Mouse (Mus musculus) neural tube, embryonic 14.5 days (tissue): ENCODE results near the gene Prkrip1. TPM values are rescaled to one million over a fixed set of nuclear protein-coding genes. Genes with fewer than 3 reads are reported as not detected.

ENCODE experiments used
- ATAC-seq: fragments of 200-750 bp; cut with Nextera tagmentation; 2 replicates; pipeline ENCODE4 v1.8.0; 2017; ENCODE audit warnings: low read depth, mild to moderate bottlenecking, moderate TSS enrichment, moderate library complexity
- H3K27ac ChIP-seq: fragments of 300-500 bp; sonication (generic); 2 replicates; pipeline ENCODE4 v1.5.1; 2014; ENCODE audit warnings: low read depth, mild to moderate bottlenecking, control low read depth, low read length, moderate library complexity, mixed read lengths
- H3K27me3 ChIP-seq: fragments of 300-500 bp; sonication (generic); 2 replicates; pipeline ENCODE4 v1.6.1; 2014; ENCODE audit warnings: low read length; ENCODE audit not compliant: control insufficient read depth, insufficient read depth
- H3K36me3 ChIP-seq: fragments of 300-500 bp; sonication (generic); 2 replicates; pipeline ENCODE4 v1.6.1; 2014; ENCODE audit warnings: low read length, mixed read lengths; ENCODE audit not compliant: control insufficient read depth, insufficient read depth
- H3K4me1 ChIP-seq: fragments of 300-500 bp; sonication (generic); 2 replicates; pipeline ENCODE4 v1.6.1; 2014; ENCODE audit warnings: low read length; ENCODE audit not compliant: control insufficient read depth, insufficient read depth
- H3K4me2 ChIP-seq: fragments of 300-500 bp; sonication (generic); 2 replicates; pipeline ENCODE4 v1.6.1; 2014; ENCODE audit warnings: mild to moderate bottlenecking, low read depth, low read length, control low read depth
- H3K4me3 ChIP-seq: fragments of 300-500 bp; sonication (generic); 2 replicates; pipeline ENCODE4 v1.5.1; 2014; ENCODE audit warnings: low read depth, low read length, control low read depth, mixed read lengths
- H3K9ac ChIP-seq: fragments of 300-500 bp; sonication (generic); replicated peaks from 2 replicates; pipeline ENCODE4 v1.6.1; 2014; ENCODE audit warnings: low read depth, mild to moderate bottlenecking, control low read depth, low read length, mixed read lengths
- H3K9me3 ChIP-seq: fragments of 300-500 bp; sonication (generic); 2 replicates; pipeline ENCODE4 v1.6.1; 2016; ENCODE audit warnings: low read length; ENCODE audit not compliant: control insufficient read depth
- WGBS: fragments of 180-500 bp; shearing (Covaris S2); extraction: QIAGEN DNeasy Blood & Tissue Kit; methylation state at CpG from one replicate; pipeline ENCODE4 v1.1.7; 2014; 5-methylcytosine and 5-hydroxymethylcytosine counted together
- polyA plus RNA-seq: library from polyadenylated mRNA; unstranded; fragments of >200 nt; fragmentation: Nextera tagmentation; extraction: Ambion mirVana; gene quantifications from 2 replicates; pipeline ENCODE4 v1.2.1, GENCODE M21; 2014

Gene Prkrip1
- 63.6 and 71.8 TPM in 2 replicates for polyA plus RNA-seq

- H3K9ac ChIP-seq: peak within 1 kb of the TSS; percentile 82
- no peaks in the 10 kb centered on the region for H3K27me3 ChIP-seq
- H3K4me3 ChIP-seq: peak within 1 kb of the TSS; percentile 94
- H3K4me1 ChIP-seq: peaks cover 9% of the 10 kb centered on the region
- H3K9me3 ChIP-seq: no peaks in the 10 kb centered on the region
- under 1% methylated on average over 62 of the region's 62 CpGs for WGBS
- peak within 1 kb of the TSS; percentile 78 for H3K27ac ChIP-seq
- peaks cover 15% of the 10 kb centered on the region for H3K36me3 ChIP-seq
- H3K4me2 ChIP-seq: peak within 1 kb of the TSS; percentile 95
- peak; percentile 89 for ATAC-seq
Observed at GRCm38 (mm10) chr5:136198474-136199391, at the start of gene Prkrip1. TSS of gene Prkrip1 (minus strand) at chr5:136198963.

- no peak overlapping the region for H3K9ac ChIP-seq
- no peaks in the 10 kb centered on the region for H3K9me3 ChIP-seq
- no peak overlapping the region for H3K27ac ChIP-seq
- H3K4me3 ChIP-seq: no peak overlapping the region
- ATAC-seq: no peak
- no peak overlapping the region for H3K4me2 ChIP-seq
- peaks cover 3% of the 10 kb centered on the region; the same call in 1 of the 2 replicates for H3K27me3 ChIP-seq
- WGBS: 52% methylated on average over 6 of the region's 6 CpGs
- no peaks in the 10 kb centered on the region for H3K36me3 ChIP-seq
- peaks cover 2% of the 10 kb centered on the region; the same call in 1 of the 2 replicates for H3K4me1 ChIP-seq
Observed at GRCm38 (mm10) chr5:136248441-136248840, 49.7 kb upstream of the Prkrip1 start.

- peak within 1 kb of the TSS; percentile 75 for H3K4me2 ChIP-seq
- 88% methylated on average over 2 of the region's 2 CpGs for WGBS
- peak within 1 kb of the TSS; percentile 87; the same call in 1 of the 2 replicates for H3K9ac ChIP-seq
- peaks cover 19% of the 10 kb centered on the region; the same call in 1 of the 2 replicates for H3K4me1 ChIP-seq
- H3K27me3 ChIP-seq: peaks cover 3% of the 10 kb centered on the region; the same call in 1 of the 2 replicates
- H3K4me3 ChIP-seq: peak within 1 kb of the TSS; percentile 86
- peak within 1 kb of the TSS; percentile 78 for H3K27ac ChIP-seq
- ATAC-seq: no peak
- no peaks in the 10 kb centered on the region for H3K9me3 ChIP-seq
- no peaks in the 10 kb centered on the region for H3K36me3 ChIP-seq
Observed at GRCm38 (mm10) chr5:136246452-136246838, 47.7 kb upstream of the Prkrip1 start, which contains the start of gene Sh2b2. TSS of gene Sh2b2 (minus strand) at chr5:136246556.

- Histone ChIP-seq H3K4me2 (peak overlapping the region; percentile 75), H3K4me3 (peak overlapping the region; percentile 86), H3K9me3 (no peaks in the 10 kb centered on the region), H3K27ac (peak overlapping the region; percentile 78), H3K36me3 (no peaks in the 10 kb centered on the region), H3K27me3 (peaks cover 3% of the 10 kb centered on the region; the same call in 1 of the 2 replicates), H3K4me1 (peaks cover 22% of the 10 kb centered on the region; the same call in 1 of the 2 replicates), H3K9ac (peak overlapping the region; percentile 87; the same call in 1 of the 2 replicates)
- 15% methylated on average over 15 of the region's 15 CpGs for WGBS
- no peak; the same call in 1 of the 2 replicates for ATAC-seq
Observed at GRCm38 (mm10) chr5:136245541-136246451, 47.0 kb upstream of the Prkrip1 start.

GRCm38 (mm10) chr5:136244762-136245540 lies 46.2 kb upstream of the Prkrip1 start:
- Histone ChIP-seq H3K9ac (peak overlapping the region; percentile 87), H3K4me2 (peak overlapping the region; percentile 75), H3K36me3 (no peaks in the 10 kb centered on the region), H3K27ac (peak overlapping the region; percentile 80), H3K27me3 (peaks cover 3% of the 10 kb centered on the region; the same call in 1 of the 2 replicates), H3K4me3 (peak overlapping the region; percentile 86), H3K9me3 (no peaks in the 10 kb centered on the region), H3K4me1 (peaks cover 22% of the 10 kb centered on the region; the same call in 1 of the 2 replicates)
- peak; percentile 86 for ATAC-seq
- WGBS: under 1% methylated on average over 35 of the region's 57 CpGs

GRCm38 (mm10) chr5:136243851-136244761 lies 45.3 kb upstream of the Prkrip1 start:
- ATAC-seq: peak; percentile 59
- Histone ChIP-seq H3K36me3 (no peaks in the 10 kb centered on the region), H3K4me3 (peak overlapping the region; percentile 86), H3K4me1 (peaks cover 22% of the 10 kb centered on the region; the same call in 1 of the 2 replicates), H3K27me3 (peaks cover 3% of the 10 kb centered on the region; the same call in 1 of the 2 replicates), H3K9me3 (no peaks in the 10 kb centered on the region), H3K9ac (peak overlapping the region; percentile 87), H3K4me2 (peak overlapping the region; percentile 75), H3K27ac (peak overlapping the region; percentile 80)
- under 1% methylated on average over 50 of the region's 67 CpGs for WGBS

- H3K4me1 ChIP-seq: peaks cover 33% of the 10 kb centered on the region; the same call in 1 of the 2 replicates
- H3K27ac ChIP-seq: no peak overlapping the region
- no peak overlapping the region for H3K4me2 ChIP-seq
- no peaks in the 10 kb centered on the region for H3K9me3 ChIP-seq
- peaks cover 3% of the 10 kb centered on the region; the same call in 1 of the 2 replicates for H3K27me3 ChIP-seq
- no peak for ATAC-seq
- WGBS: 63% methylated on average over 6 of the region's 6 CpGs
- H3K36me3 ChIP-seq: no peaks in the 10 kb centered on the region
- no peak overlapping the region for H3K4me3 ChIP-seq
- no peak overlapping the region for H3K9ac ChIP-seq
Observed at GRCm38 (mm10) chr5:136241161-136241560, 42.4 kb upstream of the Prkrip1 start.
